Comparison of ENCODE assay signal across 10 mouse cellular contexts in genomic region chrX:72987520-72987905, GRCm38 (mm10). TPM values are rescaled to one million over a fixed set of nuclear protein-coding genes. Genes with fewer than 3 reads are reported as not detected.
DNase-seq lines count a peak whose midpoint lies in the region; ATAC-seq and TF ChIP-seq lines count a peak whose summit lies in the region.
"Had no signal": no experiment of that assay in that cellular context is flagged by ENCODE, and none has a peak within 500 bp of the region (broad histone marks: within the 10 kb centered on the region; RNA-seq: fewer than 3 reads in every experiment).

No protein-coding gene starts in this region.

- DNase-seq in heart, postnatal 0 days (ENCODE audit: low spot score): no peak
- no peak for DNase-seq in heart, adult 11 months
- DNase-seq in hindbrain, embryonic 11.5 days (ENCODE audit: low spot score): no peak
- DNase-seq in midbrain, embryonic 10.5 days (ENCODE audit: low spot score): no peak
- no peak for DNase-seq in embryo, embryonic 11 days
- DNase-seq in adrenal gland, adult 18-20 months (ENCODE audit: low spot score in 2 of 2): no peak
- DNase-seq in cerebellum, adult 9-11 months: no peak

- 28% methylated on average over 14 of the region's 14 CpGs for WGBS in heart, postnatal 0 days
- WGBS in hindbrain, embryonic 11.5 days: 34% methylated on average over 14 of the region's 14 CpGs
- WGBS in midbrain, embryonic 10.5 days: 28% methylated on average over 14 of the region's 14 CpGs

- no peaks in the 10 kb centered on the region for H3K36me3 ChIP-seq in heart, postnatal 0 days (replicated peaks; ENCODE audit: control insufficient read depth, insufficient read depth, low read length)
- H3K36me3 ChIP-seq in hindbrain, embryonic 11.5 days (ENCODE audit: control insufficient read depth, insufficient read depth, low read length): no peaks in the 10 kb centered on the region
- H3K36me3 ChIP-seq in midbrain, embryonic 10.5 days: no peaks in the 10 kb centered on the region
- H3K36me3 ChIP-seq: G1E had no signal

- no peaks in the 10 kb centered on the region for H3K4me1 ChIP-seq in heart, postnatal 0 days (ENCODE audit: control insufficient read depth, insufficient read depth)
- H3K4me1 ChIP-seq in bone marrow macrophage, adult 2 months (ENCODE audit: control insufficient read depth, insufficient read depth, low read length): no peaks in the 10 kb centered on the region
- no peaks in the 10 kb centered on the region for H3K4me1 ChIP-seq in hindbrain, embryonic 11.5 days (replicated peaks; ENCODE audit: control insufficient read depth, insufficient read depth, low read length)
- H3K4me1 ChIP-seq in midbrain, embryonic 10.5 days: peaks cover 11% of the 10 kb centered on the region; the same call in 1 of the 2 replicates

- TF ChIP-seq POLR2A in bone marrow macrophage, adult 2 months (IDR thresholded peaks at IDR 0.05; ENCODE audit: borderline replicate concordance, low read depth, low read length): no peak

- H3K9ac ChIP-seq in heart, postnatal 0 days (replicated peaks; ENCODE audit: low read depth, low read length): peak overlapping the region; percentile 30; the same call in 1 of the 2 replicates
- H3K9ac ChIP-seq in hindbrain, embryonic 11.5 days (ENCODE audit: low read depth, low read length): no peak overlapping the region

- H3K9me3 ChIP-seq in heart, postnatal 0 days (replicated peaks; ENCODE audit: control insufficient read depth, low read length): no peaks in the 10 kb centered on the region
- H3K9me3 ChIP-seq in hindbrain, embryonic 11.5 days (ENCODE audit: control insufficient read depth, low read length): no peaks in the 10 kb centered on the region
- H3K9me3 ChIP-seq in midbrain, embryonic 10.5 days (replicated peaks): no peaks in the 10 kb centered on the region
- H3K9me3 ChIP-seq: G1E had no signal

- no peak overlapping the region for H3K27ac ChIP-seq in heart, postnatal 0 days (ENCODE audit: low read depth)
- no peak overlapping the region for H3K27ac ChIP-seq in bone marrow macrophage, adult 2 months (ENCODE audit: insufficient read depth, low read depth, low read length)
- H3K27ac ChIP-seq in hindbrain, embryonic 11.5 days (ENCODE audit: low read depth, low read length): no peak overlapping the region
- peak overlapping the region; percentile 64; the same call in 1 of the 2 replicates for H3K27ac ChIP-seq in midbrain, embryonic 10.5 days (replicated peaks)

- TF ChIP-seq EP300 in heart, postnatal 0 days (IDR thresholded peaks at IDR 0.05; ENCODE audit: low read depth): no peak

- no peak for TF ChIP-seq CTCF in heart, postnatal 0 days (IDR thresholded peaks at IDR 0.05; ENCODE audit: low read depth)
- no peak for TF ChIP-seq CTCF in bone marrow macrophage, adult 2 months (IDR thresholded peaks at IDR 0.05; ENCODE audit: low read depth, low read length)

- H3K4me2 ChIP-seq in heart, postnatal 0 days (ENCODE audit: low read depth, low read length): peak overlapping the region; percentile 70
- peak overlapping the region; percentile 52 for H3K4me2 ChIP-seq in hindbrain, embryonic 11.5 days (replicated peaks; ENCODE audit: low read depth, low read length)

- no peaks in the 10 kb centered on the region for H3K27me3 ChIP-seq in heart, postnatal 0 days (ENCODE audit: control insufficient read depth, insufficient read depth, low read length)
- H3K27me3 ChIP-seq in hindbrain, embryonic 11.5 days (ENCODE audit: control insufficient read depth, insufficient read depth, low read length): no peaks in the 10 kb centered on the region
- H3K27me3 ChIP-seq in midbrain, embryonic 10.5 days (ENCODE audit: low read depth, poor library complexity, severe bottlenecking): peaks cover 52% of the 10 kb centered on the region

- peak overlapping the region; percentile 45 for H3K4me3 ChIP-seq in heart, postnatal 0 days (ENCODE audit: low read depth, low read length)
- H3K4me3 ChIP-seq in bone marrow macrophage, adult 2 months (ENCODE audit: insufficient read depth, low read length): peak overlapping the region; percentile 43
- H3K4me3 ChIP-seq in hindbrain, embryonic 11.5 days (ENCODE audit: low read depth, low read length): peak overlapping the region; percentile 32
- H3K4me3 ChIP-seq in midbrain, embryonic 10.5 days: peak overlapping the region; percentile 54

- ATAC-seq in heart, postnatal 0 days (ENCODE audit: insufficient read depth, low read depth): no peak
- no peak for ATAC-seq in hindbrain, embryonic 11.5 days (ENCODE audit: low FRiP score)
- ATAC-seq: inflammation-experienced regulatory T-cells, adult 6 months had no signal

RNA-seq across cellular contexts. Expression of gene Zfp185, which starts 0.4 kb away (rescaled TPM):
- total RNA-seq in heart, postnatal 0 days (2014; rRNA removed; ENCODE audit: low replicate concordance): 0.46 and 0.61 TPM in 2 replicates
- polyA plus RNA-seq in heart, postnatal 0 days (2015; fragmentation: Nextera tagmentation; extraction: Ambion mirVana): 1.5 TPM in 2 replicates
- polyA plus RNA-seq in bone marrow macrophage, adult 2 months (2012; ENCODE audit: insufficient read depth, insufficient read length, missing spikeins): not detected in 2 replicates
- polyA plus RNA-seq in hindbrain, embryonic 11.5 days (2014; fragmentation: Nextera tagmentation; extraction: Ambion mirVana): 5.8 and 6.1 TPM in 2 replicates
- polyA plus RNA-seq in midbrain, embryonic 10.5 days (2016; fragmentation: Nextera tagmentation; extraction: Ambion mirVana): 2.6 and 3.2 TPM in 2 replicates
- 1 to 10 TPM; 2.5 to 2.9 TPM for total RNA-seq in adrenal gland, adult 18-20 months (2021)
- polyA plus RNA-seq: G1E; inflammation-experienced regulatory T-cells, adult 6 months had no signal

RNA-seq across cellular contexts. Expression of gene Pnma5, which starts 49.4 kb away (rescaled TPM):
- total RNA-seq in heart, postnatal 0 days (2014; rRNA removed; ENCODE audit: low replicate concordance): not detected in 2 replicates
- not detected in 2 replicates for polyA plus RNA-seq in heart, postnatal 0 days (2015; fragmentation: Nextera tagmentation; extraction: Ambion mirVana)
- not detected in 2 replicates for polyA plus RNA-seq in bone marrow macrophage, adult 2 months (2012; ENCODE audit: insufficient read depth, insufficient read length, missing spikeins)
- not detected in 2 replicates for polyA plus RNA-seq in hindbrain, embryonic 11.5 days (2014; fragmentation: Nextera tagmentation; extraction: Ambion mirVana)
- polyA plus RNA-seq in midbrain, embryonic 10.5 days (2016; fragmentation: Nextera tagmentation; extraction: Ambion mirVana): 0.06 TPM in 1 of 2 replicates, not detected in the other
- total RNA-seq in adrenal gland, adult 18-20 months (2021): under 1 TPM; 0.16 to 0.17 TPM
- total RNA-seq: G1E had no signal
- polyA plus RNA-seq: G1E; inflammation-experienced regulatory T-cells, adult 6 months had no signal
